ENCODE assay signal across 8 mouse cellular contexts in the genomic region with DNA sequence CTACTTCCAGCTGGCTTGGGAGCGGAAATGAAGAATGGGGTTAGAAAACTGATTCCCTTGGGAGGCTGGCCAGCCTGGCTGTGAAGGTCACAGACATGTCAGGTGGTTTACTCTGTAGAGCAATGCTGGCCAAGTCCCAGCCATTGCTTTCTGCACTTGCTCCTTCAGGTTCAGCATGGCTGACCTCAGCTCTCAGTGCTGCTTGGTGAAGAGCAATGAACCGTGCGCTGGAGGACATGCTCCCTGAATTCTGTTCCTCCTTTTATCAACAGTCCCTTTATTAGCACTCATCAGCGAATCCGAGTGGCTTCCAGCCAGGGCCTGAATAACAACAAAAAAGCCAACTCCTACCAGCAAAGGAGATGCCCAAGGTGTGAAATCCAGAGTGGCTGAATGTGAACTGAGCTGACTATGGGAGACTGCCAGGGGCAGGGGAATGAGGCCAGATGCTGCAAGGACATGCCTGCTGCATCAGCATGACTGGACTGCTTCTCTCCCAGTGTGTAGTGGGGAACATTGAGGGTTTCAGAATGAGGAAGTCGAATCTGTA. TPM values are rescaled to one million over a fixed set of nuclear protein-coding genes. Genes with fewer than 3 reads are reported as not detected.
A peak's percentile ranks its signal among the peaks of the same experiment; 100 is the strongest.
DNase-seq lines count a peak whose midpoint lies in the region; ATAC-seq and TF ChIP-seq lines count a peak whose summit lies in the region.

No protein-coding gene starts in this region.

- TF ChIP-seq EP300 in heart, postnatal 0 days (IDR thresholded peaks at IDR 0.05; ENCODE audit: low read depth), result no peak

- DNase-seq in thymus, adult 2 months, result no peak
- no peak for DNase-seq in thymus, postnatal 4 days
- peak; percentile 43 to 44 for DNase-seq in cerebellum, postnatal 14 days
- peak; percentile 19 for DNase-seq in heart, postnatal 0 days (ENCODE audit: low spot score)
- DNase-seq in kidney, postnatal 36 days, result peak; percentile 85 to 93
- peak; percentile 38 for DNase-seq in right cerebral cortex, postnatal 4 days
- no peak for DNase-seq in thymus, adult 18-20 months

- 68% methylated on average over 6 of the region's 6 CpGs for WGBS in thymus, adult 2 months
- 42% methylated on average over 6 of the region's 6 CpGs for WGBS in heart, postnatal 0 days
- WGBS in macrophage (ENCODE audit: missing documents), result 50% methylated on average over 6 of the region's 6 CpGs

- ATAC-seq in heart, postnatal 0 days (ENCODE audit: insufficient read depth, low read depth), result peak; percentile 57; the same call in 1 of the 2 replicates

- no peak overlapping the region for H3K4me2 ChIP-seq in heart, postnatal 0 days (ENCODE audit: low read depth, low read length)

- no peak for TF ChIP-seq CTCF in thymus, adult 2 months (IDR thresholded peaks at IDR 0.05; ENCODE audit: borderline replicate concordance, control insufficient read depth, extremely low read depth, insufficient read depth, low read length, poor library complexity)
- no peak for TF ChIP-seq CTCF in heart, postnatal 0 days (IDR thresholded peaks at IDR 0.05; ENCODE audit: low read depth)

- no peak overlapping the region for H3K9ac ChIP-seq in heart, postnatal 0 days (replicated peaks; ENCODE audit: low read depth, low read length)

- no peak overlapping the region for H3K4me3 ChIP-seq in thymus, adult 2 months (ENCODE audit: control insufficient read depth, insufficient read depth, low read length)
- no peak overlapping the region for H3K4me3 ChIP-seq in heart, postnatal 0 days (ENCODE audit: low read depth, low read length)
- H3K4me3 ChIP-seq in macrophage (ENCODE audit: inconsistent target), result no peak overlapping the region

- H3K27me3 ChIP-seq in thymus, adult 2 months (ENCODE audit: control insufficient read depth, insufficient read depth, low read length), result no peaks in the 10 kb centered on the region
- no peaks in the 10 kb centered on the region for H3K27me3 ChIP-seq in heart, postnatal 0 days (ENCODE audit: control insufficient read depth, insufficient read depth, low read length)

- H3K4me1 ChIP-seq in thymus, adult 2 months (replicated peaks; ENCODE audit: control insufficient read depth, insufficient read depth, low read length), result no peaks in the 10 kb centered on the region
- peaks cover 7% of the 10 kb centered on the region for H3K4me1 ChIP-seq in heart, postnatal 0 days (ENCODE audit: control insufficient read depth, insufficient read depth)

- no peak for TF ChIP-seq POLR2A in thymus, adult 2 months (IDR thresholded peaks at IDR 0.05; ENCODE audit: control insufficient read depth, extremely low read depth, insufficient read depth, low read length, poor library complexity)

- H3K79me2 ChIP-seq in macrophage (ENCODE audit: inconsistent target), result no peaks in the 10 kb centered on the region

- peak overlapping the region; percentile 44; the same call in 1 of the 2 replicates for H3K27ac ChIP-seq in thymus, adult 2 months (ENCODE audit: control insufficient read depth, insufficient read depth, low read length)
- H3K27ac ChIP-seq in heart, postnatal 0 days (ENCODE audit: low read depth), result 0 out of 2 replicates have a peak overlapping the region, but pooled peaks have one; percentile 13
- H3K27ac ChIP-seq in macrophage, result peak overlapping the region; percentile 94

- H3K9me3 ChIP-seq in heart, postnatal 0 days (replicated peaks; ENCODE audit: control insufficient read depth, low read length), result no peaks in the 10 kb centered on the region

- H3K36me3 ChIP-seq in thymus, adult 2 months (ENCODE audit: control insufficient read depth, insufficient read depth, low read length), result no peaks in the 10 kb centered on the region
- no peaks in the 10 kb centered on the region for H3K36me3 ChIP-seq in heart, postnatal 0 days (replicated peaks; ENCODE audit: control insufficient read depth, insufficient read depth, low read length)
- no peaks in the 10 kb centered on the region for H3K36me3 ChIP-seq in macrophage (ENCODE audit: inconsistent target)

RNA-seq across cellular contexts. Expression of gene Pla2g7, which starts 10.3 kb away (rescaled TPM):
- 6.7 and 9.0 TPM in 2 replicates for polyA plus RNA-seq in thymus, adult 2 months (2012; rRNA removed)
- 2.6 and 22.7 TPM in 2 replicates for total RNA-seq in heart, postnatal 0 days (2014; rRNA removed; ENCODE audit: low replicate concordance)
- 11.1 and 12.3 TPM in 2 replicates for polyA plus RNA-seq in heart, postnatal 0 days (2015; fragmentation: Nextera tagmentation; extraction: Ambion mirVana)
- total RNA-seq in macrophage (2018; cell fraction: chromatin; rRNA removed), result 10 to 100 TPM in 10 of 26 experiments, 1 to 10 TPM in 16; 1.1 to 25.6 (median 8.3) TPM
- 10 to 100 TPM; 24.1 to 62.2 (median 39.8) TPM for total RNA-seq in macrophage (2018; cell fraction: cytosol; rRNA removed)
- 10 to 100 TPM in 25 of 26 experiments, 1 to 10 TPM in 1; 9.8 to 85.9 (median 48.3) TPM for total RNA-seq in macrophage (2018; cell fraction: nucleus; rRNA removed)
- polyA plus RNA-seq in macrophage (2018), result 46.4 to 103 TPM (median 54.4 TPM) in 3 replicates

RNA-seq across cellular contexts. Expression of gene Ankrd66, which starts 14.2 kb away (rescaled TPM):
- polyA plus RNA-seq in thymus, adult 2 months (2012; rRNA removed), result not detected in 2 replicates
- total RNA-seq in heart, postnatal 0 days (2014; rRNA removed; ENCODE audit: low replicate concordance), result not detected in 2 replicates
- polyA plus RNA-seq in heart, postnatal 0 days (2015; fragmentation: Nextera tagmentation; extraction: Ambion mirVana), result not detected in 2 replicates
- 1 to 10 TPM in 6 of 26 experiments, under 1 TPM in 10, not detected in 10; 0.69 to 1.9 (median 0.95) TPM for total RNA-seq in macrophage (2018; cell fraction: chromatin; rRNA removed)
- under 1 TPM in 18 of 26 experiments, not detected in 8; 0.09 to 0.51 (median 0.25) TPM for total RNA-seq in macrophage (2018; cell fraction: cytosol; rRNA removed)
- 1 to 10 TPM in 12 of 26 experiments, under 1 TPM in 5, not detected in 9; 0.44 to 5.8 (median 1.7) TPM for total RNA-seq in macrophage (2018; cell fraction: nucleus; rRNA removed)
- 0.19 to 0.29 TPM in 2 of 3 replicates, not detected in the other for polyA plus RNA-seq in macrophage (2018)

RNA-seq across cellular contexts. Expression of gene Mep1a, which starts 55.0 kb away (rescaled TPM):
- 1.0 and 1.7 TPM in 2 replicates for polyA plus RNA-seq in thymus, adult 2 months (2012; rRNA removed)
- not detected in 2 replicates for total RNA-seq in heart, postnatal 0 days (2014; rRNA removed; ENCODE audit: low replicate concordance)
- polyA plus RNA-seq in heart, postnatal 0 days (2015; fragmentation: Nextera tagmentation; extraction: Ambion mirVana), result not detected in 2 replicates
- total RNA-seq in macrophage (2018; cell fraction: chromatin; rRNA removed), result not detected
- total RNA-seq in macrophage (2018; cell fraction: cytosol; rRNA removed), result under 1 TPM in 2 of 26 experiments, not detected in 24; 0.03 to 0.06 TPM
- not detected for total RNA-seq in macrophage (2018; cell fraction: nucleus; rRNA removed)
- not detected in 3 replicates for polyA plus RNA-seq in macrophage (2018)

Comparison
In these comparisons a context has a peak if more than half of its experiments do, and no peak if none do; other contexts are left out.
1. DNase-seq: peak in cerebellum, postnatal 14 days (2 of 2), heart, postnatal 0 days (single experiment), kidney, postnatal 36 days (2 of 2) and right cerebral cortex, postnatal 4 days (single experiment); none in thymus, adult 2 months (single experiment), thymus, postnatal 4 days (single experiment) and thymus, adult 18-20 months (0 of 2).
2. H3K27ac ChIP-seq: peak in every context shown above with its lines; median percentile 94 in macrophage; 44 in thymus, adult 2 months; 13 in heart, postnatal 0 days.